Mouse (Mus musculus) neural tube, embryonic 12.5 days (tissue): ENCODE measurements around the gene Mllt10. TPM values are rescaled to one million over a fixed set of nuclear protein-coding genes. Genes with fewer than 3 reads are reported as not detected.
A peak's percentile ranks its signal among the peaks of the same experiment; 100 is the strongest.

ENCODE experiments used
- ATAC-seq: fragments of 200-750 bp; cut with Nextera tagmentation; 2 replicates; pipeline ENCODE4 v1.8.0; 2017; ENCODE audit warnings: low read depth, mild to moderate bottlenecking, moderate TSS enrichment, moderate library complexity; ENCODE audit not compliant: low FRiP score
- H3K27ac ChIP-seq: fragments of 300-500 bp; sonication (generic); 2 replicates; pipeline ENCODE4 v1.5.1; 2016
- H3K27me3 ChIP-seq: fragments of 300-500 bp; sonication (generic); replicated peaks from 2 replicates; pipeline ENCODE4 v1.6.1; 2016; ENCODE audit warnings: mild to moderate bottlenecking
- H3K36me3 ChIP-seq: fragments of 300-500 bp; sonication (generic); 2 replicates; pipeline ENCODE4 v1.6.1; 2016; ENCODE audit warnings: mild to moderate bottlenecking
- H3K4me1 ChIP-seq: fragments of 300-500 bp; sonication (generic); 2 replicates; pipeline ENCODE4 v1.6.1; 2016
- H3K4me2 ChIP-seq: fragments of 300-500 bp; sonication (generic); replicated peaks from 2 replicates; pipeline ENCODE4 v1.6.1; 2016; ENCODE audit warnings: mild to moderate bottlenecking
- H3K4me3 ChIP-seq: fragments of 300-500 bp; sonication (generic); 2 replicates; pipeline ENCODE4 v1.5.1; 2016
- H3K9ac ChIP-seq: fragments of 300-500 bp; sonication (generic); 2 replicates; pipeline ENCODE4 v1.6.1; 2016; ENCODE audit warnings: mild to moderate bottlenecking
- H3K9me3 ChIP-seq: fragments of 300-500 bp; sonication (generic); 2 replicates; pipeline ENCODE4 v1.6.1; 2016; ENCODE audit warnings: mild to moderate bottlenecking
- WGBS: fragments of 180-500 bp; shearing (Covaris S2); methylation state at CpG from one replicate; pipeline ENCODE4 v1.1.7; 2016; 5-methylcytosine and 5-hydroxymethylcytosine counted together
- polyA plus RNA-seq: library from polyadenylated mRNA; unstranded; fragments of >200 nt; fragmentation: Nextera tagmentation; extraction: Ambion mirVana; gene quantifications from 2 replicates; pipeline ENCODE4 v1.2.1, GENCODE M21; 2016

The Mllt10 gene
- polyA plus RNA-seq, 1 experiment from 2014 or later, result 60.5 TPM

GRCm38 (mm10) chr2:18156131-18156530, 101.1 kb downstream of the Mllt10 start:
- H3K36me3 ChIP-seq, result peaks cover 24% of the 10 kb centered on the region
- no peak for ATAC-seq
- no peak overlapping the region for H3K9ac ChIP-seq
- no peaks in the 10 kb centered on the region for H3K4me1 ChIP-seq
- no peak overlapping the region for H3K4me2 ChIP-seq
- no peak overlapping the region for H3K27ac ChIP-seq
- no peak overlapping the region for H3K4me3 ChIP-seq
- no peaks in the 10 kb centered on the region for H3K27me3 ChIP-seq
- no peaks in the 10 kb centered on the region for H3K9me3 ChIP-seq
- WGBS, result 94% methylated on average over 3 of the region's 3 CpGs

- Histone ChIP-seq H3K9ac (no peak overlapping the region), H3K27ac (no peak overlapping the region), H3K4me1 (no peaks in the 10 kb centered on the region), H3K36me3 (peaks cover 18% of the 10 kb centered on the region), H3K4me3 (no peak overlapping the region), H3K4me2 (no peak overlapping the region), H3K9me3 (no peaks in the 10 kb centered on the region), H3K27me3 (no peaks in the 10 kb centered on the region)
- ATAC-seq, result no peak
- WGBS, result 83% methylated on average over 3 of the region's 3 CpGs
Measured at GRCm38 (mm10) chr2:18159426-18159825, 104.4 kb downstream of the Mllt10 start.

- ATAC-seq, result no peak
- Histone ChIP-seq H3K9me3 (no peaks in the 10 kb centered on the region), H3K36me3 (peaks cover 12% of the 10 kb centered on the region), H3K4me2 (no peak overlapping the region), H3K9ac (no peak overlapping the region), H3K4me1 (no peaks in the 10 kb centered on the region), H3K4me3 (no peak overlapping the region), H3K27ac (no peak overlapping the region), H3K27me3 (no peaks in the 10 kb centered on the region)
- WGBS, result 95% methylated on average over 5 of the region's 5 CpGs
Measured at GRCm38 (mm10) chr2:18160992-18161391, 106.0 kb downstream of the Mllt10 start.

- no peak overlapping the region for H3K27ac ChIP-seq
- no peak overlapping the region for H3K4me2 ChIP-seq
- peaks cover 9% of the 10 kb centered on the region for H3K36me3 ChIP-seq
- H3K4me1 ChIP-seq, result no peaks in the 10 kb centered on the region
- WGBS, result 52% methylated on average over 2 of the region's 2 CpGs
- ATAC-seq, result peak; percentile 56
- H3K9ac ChIP-seq, result no peak overlapping the region
- H3K27me3 ChIP-seq, result no peaks in the 10 kb centered on the region
- H3K9me3 ChIP-seq, result no peaks in the 10 kb centered on the region
- H3K4me3 ChIP-seq, result no peak overlapping the region
Measured at GRCm38 (mm10) chr2:18165511-18165910, 110.5 kb downstream of the Mllt10 start.

- 0 out of 2 replicates have a peak, but pooled peaks cover 2% of the 10 kb centered on the region for H3K36me3 ChIP-seq
- no peak overlapping the region for H3K27ac ChIP-seq
- H3K9me3 ChIP-seq, result no peaks in the 10 kb centered on the region
- no peaks in the 10 kb centered on the region for H3K27me3 ChIP-seq
- ATAC-seq, result no peak
- no peak overlapping the region for H3K4me2 ChIP-seq
- H3K9ac ChIP-seq, result no peak overlapping the region
- WGBS, result 97% methylated on average over 1 of the region's 1 CpGs
- no peak overlapping the region for H3K4me3 ChIP-seq
- H3K4me1 ChIP-seq, result no peaks in the 10 kb centered on the region
Measured at GRCm38 (mm10) chr2:18169174-18169948, 114.3 kb downstream of the Mllt10 start.

- ATAC-seq, result no peak
- H3K4me1 ChIP-seq, result no peaks in the 10 kb centered on the region
- 38% methylated on average over 1 of the region's 1 CpGs for WGBS
- H3K4me3 ChIP-seq, result no peak overlapping the region
- H3K4me2 ChIP-seq, result no peak overlapping the region
- no peak overlapping the region for H3K9ac ChIP-seq
- H3K36me3 ChIP-seq, result peaks cover 27% of the 10 kb centered on the region
- H3K9me3 ChIP-seq, result no peaks in the 10 kb centered on the region
- no peak overlapping the region for H3K27ac ChIP-seq
- H3K27me3 ChIP-seq, result no peaks in the 10 kb centered on the region
Measured at GRCm38 (mm10) chr2:18175234-18175633, 120.2 kb downstream of the Mllt10 start.

- no peak overlapping the region for H3K4me2 ChIP-seq
- no peak overlapping the region for H3K4me3 ChIP-seq
- H3K9ac ChIP-seq, result no peak overlapping the region
- H3K27me3 ChIP-seq, result no peaks in the 10 kb centered on the region
- H3K9me3 ChIP-seq, result no peaks in the 10 kb centered on the region
- H3K4me1 ChIP-seq, result no peaks in the 10 kb centered on the region
- WGBS, result 92% methylated on average over 3 of the region's 3 CpGs
- peaks cover 31% of the 10 kb centered on the region for H3K36me3 ChIP-seq
- no peak overlapping the region for H3K27ac ChIP-seq
- ATAC-seq, result no peak
Measured at GRCm38 (mm10) chr2:18176235-18176634, 121.2 kb downstream of the Mllt10 start.

GRCm38 (mm10) chr2:18180323-18180722, 125.3 kb downstream of the Mllt10 start:
- H3K27me3 ChIP-seq, result no peaks in the 10 kb centered on the region
- H3K4me2 ChIP-seq, result no peak overlapping the region
- peaks cover 44% of the 10 kb centered on the region for H3K36me3 ChIP-seq
- H3K4me1 ChIP-seq, result no peaks in the 10 kb centered on the region
- H3K9me3 ChIP-seq, result no peaks in the 10 kb centered on the region
- H3K4me3 ChIP-seq, result no peak overlapping the region
- H3K27ac ChIP-seq, result no peak overlapping the region
- ATAC-seq, result no peak
- WGBS, result 97% methylated on average over 5 of the region's 5 CpGs
- no peak overlapping the region for H3K9ac ChIP-seq

GRCm38 (mm10) chr2:18181631-18182030, 126.6 kb downstream of the Mllt10 start:
- ATAC-seq, result no peak
- Histone ChIP-seq H3K9ac (no peak overlapping the region), H3K9me3 (no peaks in the 10 kb centered on the region), H3K4me1 (no peaks in the 10 kb centered on the region), H3K4me2 (no peak overlapping the region), H3K36me3 (peaks cover 46% of the 10 kb centered on the region), H3K27me3 (no peaks in the 10 kb centered on the region), H3K4me3 (no peak overlapping the region), H3K27ac (no peak overlapping the region)
- 96% methylated on average over 3 of the region's 3 CpGs for WGBS

- Histone ChIP-seq H3K27me3 (no peaks in the 10 kb centered on the region), H3K36me3 (peaks cover 50% of the 10 kb centered on the region), H3K4me3 (no peak overlapping the region), H3K9me3 (no peaks in the 10 kb centered on the region), H3K9ac (no peak overlapping the region), H3K27ac (no peak overlapping the region), H3K4me2 (no peak overlapping the region), H3K4me1 (no peaks in the 10 kb centered on the region)
- no peak for ATAC-seq
Measured at GRCm38 (mm10) chr2:18183079-18183478, 128.0 kb downstream of the Mllt10 start.

- WGBS, result 95% methylated on average over 2 of the region's 2 CpGs
- H3K36me3 ChIP-seq, result peaks cover 49% of the 10 kb centered on the region
Measured at GRCm38 (mm10) chr2:18188367-18188766, 133.3 kb downstream of the Mllt10 start.

GRCm38 (mm10) chr2:18195285-18195684, 140.2 kb downstream of the Mllt10 start:
- Histone ChIP-seq H3K4me3 (no peak overlapping the region), H3K27me3 (no peaks in the 10 kb centered on the region), H3K9ac (no peak overlapping the region), H3K36me3 (peaks cover 26% of the 10 kb centered on the region; the same call in 1 of the 2 replicates), H3K9me3 (no peaks in the 10 kb centered on the region), H3K4me1 (no peaks in the 10 kb centered on the region), H3K4me2 (no peak overlapping the region), H3K27ac (no peak overlapping the region)
- 87% methylated on average over 4 of the region's 4 CpGs for WGBS
- no peak for ATAC-seq

More at GRCm38 (mm10) chr2:18188367-18188766, 133.3 kb downstream of the Mllt10 start:
- Histone ChIP-seq H3K4me2 (no peak overlapping the region), H3K27ac (no peak overlapping the region), H3K4me1 (no peaks in the 10 kb centered on the region), H3K4me3 (no peak overlapping the region), H3K9me3 (no peaks in the 10 kb centered on the region), H3K27me3 (no peaks in the 10 kb centered on the region), H3K9ac (no peak overlapping the region)
- ATAC-seq, result no peak
